Mouse (Mus musculus): ENCODE data around the gene Angptl3.
A peak's percentile ranks its signal among the peaks of the same experiment; 100 is the strongest.

The Angptl3 gene

DNA sequence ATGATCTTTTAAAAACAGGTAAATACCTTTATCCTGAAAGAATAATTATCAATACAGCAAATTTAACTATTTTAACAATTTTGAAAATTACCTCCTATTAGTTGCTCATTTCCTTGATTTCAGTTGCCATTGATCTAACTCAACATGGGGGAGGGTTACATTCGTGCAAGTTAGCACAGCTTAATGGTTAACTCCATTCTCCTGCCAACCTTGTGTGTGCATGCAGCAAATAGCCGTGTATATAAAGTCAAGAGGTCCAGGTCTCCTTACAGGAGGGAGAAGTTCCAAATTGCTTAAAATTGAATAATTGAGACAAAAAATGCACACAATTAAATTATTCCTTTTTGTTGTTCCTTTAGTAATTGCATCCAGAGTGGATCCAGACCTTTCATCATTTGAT is at the start of gene Angptl3:
Angptl3 (plus strand) TSS at position 269 of the 400 bp plus-strand sequence.
- DNase-seq, result no peak

DNA sequence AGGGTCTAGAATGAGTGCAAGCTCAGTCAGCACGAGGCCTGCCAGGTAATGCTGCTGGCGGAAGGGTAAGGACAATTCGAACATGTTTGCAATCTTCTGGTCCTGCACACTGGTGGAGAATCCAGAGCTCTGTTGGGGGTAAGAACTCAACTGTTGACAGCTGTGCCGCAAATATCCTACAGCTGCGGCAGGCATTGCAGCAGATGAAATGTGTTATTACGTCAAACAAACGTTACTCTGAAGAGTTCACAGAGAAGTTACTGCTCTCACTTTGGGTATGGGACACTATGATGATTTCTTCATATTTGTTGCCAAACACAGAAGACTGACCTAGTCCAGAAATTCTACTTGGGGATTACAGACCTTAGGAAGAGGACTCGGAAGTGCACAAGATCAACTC is 46.1 kb upstream of the Angptl3 start:
- DNase-seq, result no peak

DNA sequence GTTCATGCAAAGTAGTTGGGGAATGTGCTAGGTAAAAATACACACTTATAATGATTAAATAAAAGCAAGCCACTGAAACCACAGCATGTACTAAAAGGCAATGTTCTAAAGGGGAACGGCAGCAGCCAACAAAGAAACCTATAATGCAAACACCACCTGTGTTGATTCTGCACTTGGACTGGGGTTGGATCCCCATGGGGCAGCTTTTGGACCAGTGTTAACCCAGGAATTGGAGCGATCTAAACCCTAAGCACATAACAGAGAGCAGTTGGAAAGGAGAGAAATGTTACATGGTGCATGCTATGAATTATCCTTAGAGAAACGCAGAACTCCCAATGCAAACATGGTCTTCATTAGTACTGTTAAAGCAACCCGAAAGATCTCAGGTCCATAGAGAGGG is 37.3 kb upstream of the Angptl3 start:
- peak; percentile 15 for DNase-seq

DNA sequence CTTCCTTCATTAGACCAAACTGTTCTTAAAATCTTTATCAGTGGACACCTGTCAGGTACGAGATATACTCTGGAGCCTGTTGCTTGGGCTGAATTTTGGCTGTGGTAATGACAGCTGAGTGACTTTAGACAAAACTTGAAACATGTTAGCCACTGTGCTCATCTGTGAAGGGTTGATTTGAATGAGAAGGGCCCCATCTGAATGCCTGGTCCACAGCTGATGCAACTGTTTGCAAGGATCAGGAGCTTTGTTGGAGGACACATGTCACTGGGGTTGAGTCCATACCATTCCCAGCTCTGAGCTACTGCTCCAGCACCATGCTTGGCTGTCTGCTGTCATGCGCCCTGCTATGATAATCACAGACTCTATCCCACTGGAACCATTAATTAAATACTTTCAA is 25.2 kb upstream of the Angptl3 start:
- no peak for DNase-seq

DNA sequence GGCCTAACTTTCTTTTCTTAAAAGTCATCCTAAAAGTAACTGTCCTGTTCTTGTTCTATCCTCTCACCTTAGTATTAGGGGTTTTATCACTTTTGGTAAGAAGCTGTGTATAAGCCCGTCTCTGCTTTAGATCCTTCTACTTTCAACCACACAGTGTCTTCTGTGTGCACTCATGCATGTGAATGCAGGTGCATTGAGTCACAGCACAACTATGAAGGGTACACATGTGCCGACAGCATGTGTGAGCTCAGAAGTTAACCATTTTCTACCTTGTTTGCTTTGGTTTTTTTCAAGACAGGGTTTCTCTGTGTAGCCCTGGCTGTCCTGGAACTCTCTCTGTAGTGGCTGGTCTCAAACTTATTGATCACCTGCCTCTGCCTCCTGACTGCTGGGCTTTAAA is 24.4 kb upstream of the Angptl3 start:
- DNase-seq, result no peak

DNA sequence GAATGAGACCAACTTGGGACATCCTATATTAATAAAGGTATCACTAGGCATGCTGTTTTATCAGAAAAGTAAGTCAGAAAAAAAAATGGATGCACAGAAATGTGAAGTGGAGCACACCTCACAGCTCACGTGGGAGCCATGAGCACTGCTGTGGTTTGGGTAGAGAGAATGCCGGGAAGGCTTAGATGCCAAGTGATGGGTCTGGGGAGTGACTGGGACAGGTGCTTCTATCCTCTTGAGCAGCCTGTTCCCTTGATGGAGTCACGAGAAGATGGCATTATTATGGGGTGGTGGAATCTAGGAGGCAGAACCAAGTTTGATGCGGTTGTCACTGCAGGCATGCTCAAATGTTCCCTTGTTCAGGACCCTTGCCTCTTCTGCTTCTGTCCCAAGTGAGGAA is 19.7 kb upstream of the Angptl3 start:
- no peak for DNase-seq

DNA sequence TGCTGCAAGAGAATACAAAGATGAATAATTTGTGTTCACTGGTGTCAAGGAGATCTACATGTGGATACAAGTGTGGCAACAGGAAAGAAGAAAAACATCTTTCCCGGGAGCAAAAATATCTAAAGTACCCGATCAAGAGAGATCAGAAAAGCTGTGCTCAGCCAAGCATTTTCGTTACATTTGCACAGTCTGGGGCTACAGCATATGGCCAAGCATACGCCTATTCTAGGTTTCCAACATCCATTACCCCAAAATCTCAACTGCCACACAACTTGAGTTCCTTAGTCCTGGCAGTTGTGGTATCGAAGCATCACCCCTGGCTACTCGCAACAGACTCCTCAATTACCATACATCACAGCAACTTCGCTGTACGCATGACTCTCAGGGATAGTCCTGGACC is 8.5 kb upstream of the Angptl3 start:
- DNase-seq, result no peak

DNA sequence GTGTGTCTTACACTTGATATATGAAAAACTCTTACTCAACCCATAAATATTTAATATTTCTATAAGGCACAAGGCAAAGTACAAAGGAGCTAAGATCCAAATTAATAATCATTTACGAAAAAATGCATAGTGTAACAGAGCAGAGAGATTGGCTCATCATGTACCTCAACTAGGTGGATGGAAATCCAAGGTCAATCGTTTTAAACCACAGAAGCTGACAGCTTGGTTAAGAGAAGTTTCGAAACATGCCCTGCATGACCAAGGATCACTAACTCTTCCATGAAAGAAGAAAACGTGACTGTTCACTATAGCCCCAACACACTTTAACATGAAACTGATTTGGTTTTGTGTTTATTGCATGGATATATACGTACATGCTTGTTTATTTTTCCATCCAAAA is 2.4 kb upstream of the Angptl3 start:
- no peak for DNase-seq

DNA sequence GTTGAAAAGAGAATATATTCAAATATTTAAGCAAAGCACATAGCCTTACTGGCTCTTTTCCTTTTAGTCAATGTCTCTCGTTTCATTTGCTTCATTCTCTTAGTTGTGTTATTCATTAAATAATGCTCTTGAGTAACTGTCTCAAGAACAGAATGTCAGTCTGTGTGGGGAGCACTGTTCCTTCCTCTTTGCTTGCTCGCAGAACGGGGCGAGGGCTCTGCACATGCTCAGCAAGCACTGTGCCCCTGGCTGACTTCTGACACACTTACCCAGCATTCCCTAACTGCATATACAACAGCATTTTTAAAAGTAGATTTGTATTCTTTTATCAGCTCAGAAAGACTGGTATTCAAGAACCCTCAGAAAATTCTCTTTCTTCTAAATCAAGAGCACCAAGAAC is 2.2 kb downstream of the Angptl3 start:
- peak; percentile 59 for DNase-seq

DNA sequence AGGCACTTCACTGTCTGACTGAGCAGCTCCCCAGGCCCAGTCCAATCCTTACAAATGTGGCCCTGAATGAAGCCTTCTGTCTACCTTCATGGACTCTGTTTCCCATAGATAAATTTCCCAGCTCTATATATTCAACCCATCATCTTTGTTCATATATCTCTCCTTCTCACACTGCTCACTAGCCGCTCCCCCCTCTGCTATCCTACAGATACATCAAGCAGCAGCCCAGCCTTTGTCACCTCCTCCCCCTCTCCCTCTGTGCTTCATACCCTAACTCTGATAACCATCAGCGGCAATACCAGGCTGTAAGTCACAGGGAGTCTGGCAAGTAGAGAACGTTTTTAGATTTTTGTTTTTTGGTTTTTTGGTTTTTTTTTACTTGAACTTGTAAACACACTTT is 14.1 kb downstream of the Angptl3 start:
- DNase-seq, result no peak

DNA sequence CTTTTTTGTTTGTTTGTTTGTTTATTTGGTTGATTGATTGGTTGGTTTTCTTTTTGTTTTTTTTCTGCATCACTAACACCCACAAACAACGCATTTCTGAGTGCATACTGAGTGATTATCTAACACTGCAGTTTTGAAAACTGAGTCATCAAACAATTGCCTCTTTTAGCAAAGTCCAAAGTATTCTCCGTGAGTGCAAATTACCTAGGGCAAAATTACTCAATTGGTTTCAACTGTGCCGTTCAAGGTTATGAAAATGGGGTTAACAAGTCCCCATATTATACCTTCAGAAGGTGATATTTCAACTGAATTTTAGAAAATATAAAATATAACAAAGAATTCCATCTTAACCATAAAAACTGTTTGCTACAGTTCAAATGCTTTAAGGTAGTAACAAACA is 15.7 kb downstream of the Angptl3 start:
- DNase-seq, result no peak

DNA sequence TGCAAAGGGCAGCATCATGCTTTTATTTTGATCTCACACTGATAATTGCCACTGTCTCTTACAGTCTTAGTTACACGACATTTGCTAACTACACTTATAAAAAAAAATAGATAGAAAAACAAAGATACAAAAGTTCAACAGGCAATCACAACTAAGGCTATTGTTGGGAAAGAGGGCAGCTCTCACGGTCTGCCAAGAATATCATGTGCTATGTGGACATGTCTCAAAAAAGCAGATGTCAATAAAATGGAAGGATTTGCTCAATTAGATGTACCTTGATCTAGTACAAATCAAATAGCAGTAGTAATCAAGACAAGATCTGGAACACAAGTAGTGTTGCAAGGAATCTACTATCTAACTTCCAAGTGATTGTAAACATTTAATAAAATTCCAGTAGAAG is 17.8 kb downstream of the Angptl3 start:
- no peak for DNase-seq

DNA sequence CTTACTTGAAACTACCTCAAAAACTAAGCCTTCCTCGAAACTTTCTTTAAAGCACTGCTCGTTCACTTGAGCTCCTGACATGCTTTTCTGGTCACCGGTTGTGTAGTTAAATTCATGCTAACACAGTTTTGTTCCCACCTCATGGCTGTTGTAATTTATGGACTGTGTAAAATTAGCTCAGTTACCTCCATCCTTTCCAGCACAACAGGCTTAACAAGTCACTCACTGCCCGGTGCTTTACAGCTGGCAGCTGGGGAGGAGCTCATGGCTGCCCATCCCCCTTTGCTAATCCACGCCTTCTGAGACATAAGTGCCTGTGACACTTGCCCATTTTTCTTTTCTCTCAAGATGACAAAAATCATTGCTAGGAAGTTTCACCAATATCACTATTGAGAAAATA is 33.8 kb downstream of the Angptl3 start:
- peak; percentile 31 for DNase-seq

DNA sequence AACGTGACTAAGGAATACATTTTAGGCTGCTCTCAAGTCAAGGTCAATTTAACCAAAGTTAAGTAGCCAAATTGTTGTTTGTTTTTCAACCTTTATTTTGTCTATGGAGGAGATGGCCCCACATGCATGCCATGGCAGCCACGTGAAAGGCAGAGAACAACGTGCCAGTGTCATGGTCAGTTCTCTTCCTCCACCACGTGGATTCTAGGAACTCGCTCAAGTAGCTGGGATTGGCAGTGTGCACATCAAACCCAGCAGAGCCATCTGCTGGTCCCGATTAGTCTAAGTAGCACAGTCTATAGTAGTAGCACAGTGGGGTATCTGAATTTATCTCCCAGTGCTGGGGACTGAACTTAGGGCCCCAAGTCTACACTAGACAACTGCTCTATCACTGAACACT is 38.1 kb downstream of the Angptl3 start:
- DNase-seq, result no peak

DNA sequence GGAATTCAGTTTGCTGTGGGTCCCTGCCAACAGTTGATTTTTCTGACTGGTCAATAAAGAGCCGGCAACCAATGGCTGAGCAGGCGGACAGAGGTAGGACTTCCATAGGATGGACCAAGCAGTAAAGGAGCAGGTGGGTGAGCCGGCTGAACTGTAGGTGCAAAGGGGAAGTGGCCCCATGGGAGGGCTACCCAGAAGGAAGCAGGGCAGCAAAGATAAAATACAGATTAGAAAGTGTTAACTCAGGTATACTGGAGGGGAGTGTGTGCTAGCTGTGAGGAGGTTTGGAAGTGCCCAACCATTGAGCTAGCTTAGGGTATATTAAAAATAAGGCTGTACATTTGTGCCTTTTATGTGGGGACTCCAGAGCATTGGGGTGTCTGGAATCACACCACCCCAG is 47.3 kb downstream of the Angptl3 start:
- DNase-seq, result no peak

DNA sequence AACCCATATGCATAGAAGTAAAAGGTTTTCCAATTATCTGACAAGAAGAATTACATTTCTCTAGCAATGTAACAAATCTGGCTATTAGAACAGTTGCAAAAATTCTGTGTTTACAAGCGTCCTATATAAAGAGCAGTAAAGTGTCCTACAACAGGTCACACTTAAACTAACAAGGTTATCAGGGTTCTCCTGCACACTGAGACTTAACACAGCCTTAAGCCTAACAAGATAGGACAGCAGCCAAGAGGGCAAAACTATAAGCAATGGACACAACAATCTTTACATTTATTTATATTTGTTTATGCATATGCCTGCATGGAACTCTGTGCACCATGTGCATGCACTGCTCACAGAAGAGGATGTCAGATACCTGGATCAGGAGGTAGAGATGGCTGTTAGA is 50.4 kb downstream of the Angptl3 start:
- DNase-seq, result no peak

DNA sequence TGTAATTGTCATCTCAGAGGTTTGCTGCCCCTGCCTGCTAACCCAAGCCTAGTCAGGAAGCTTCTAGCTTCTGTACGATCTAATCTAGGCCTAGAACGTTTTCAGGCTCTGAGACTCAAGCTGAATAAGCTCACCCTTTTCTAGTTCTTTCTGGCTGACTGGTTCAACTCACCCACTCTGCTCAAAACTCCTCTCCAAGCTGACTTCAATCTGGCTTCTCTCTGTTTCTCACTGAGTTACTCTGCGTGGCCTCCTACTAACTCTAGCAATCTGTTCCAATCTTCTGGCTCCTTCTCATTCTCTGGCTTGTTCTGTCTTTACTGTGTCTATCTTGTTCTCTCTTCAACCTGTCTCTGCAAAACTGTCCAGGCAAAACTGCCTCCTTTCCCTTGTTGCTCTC is 53.1 kb downstream of the Angptl3 start:
- no peak for DNase-seq

DNA sequence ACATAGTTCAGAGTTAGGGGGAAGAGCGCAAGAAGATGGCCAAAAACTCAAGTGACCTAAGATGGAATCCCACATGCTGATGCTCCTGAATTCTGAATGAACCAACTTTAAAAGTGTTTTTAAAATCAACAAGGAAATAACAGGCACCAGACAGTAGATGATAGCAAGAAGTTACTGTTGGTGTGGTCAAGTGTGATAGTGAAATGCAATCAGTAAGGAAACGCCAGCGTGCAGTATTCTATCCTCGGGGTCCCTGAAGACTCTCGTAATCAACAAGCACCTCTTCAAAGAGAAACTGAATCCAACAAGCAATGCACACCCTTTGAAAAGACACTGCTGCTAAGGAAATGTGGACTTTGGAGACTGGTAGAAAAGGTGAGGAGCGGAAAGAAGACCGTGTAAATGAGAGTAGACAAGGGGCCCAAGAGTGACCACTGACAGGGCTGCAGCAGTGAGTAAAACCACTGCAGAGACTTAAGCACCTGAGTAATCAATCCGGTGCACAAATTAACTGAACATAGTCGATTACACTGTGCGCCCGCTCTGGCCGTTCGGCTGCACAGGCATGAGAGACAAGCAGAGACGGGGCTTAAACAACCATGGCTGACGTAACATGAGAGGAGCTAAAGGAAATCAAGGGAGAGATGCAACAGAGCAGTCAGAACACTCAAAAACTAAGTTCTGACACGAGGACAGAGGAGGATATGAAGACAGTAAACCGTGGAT is 57.2 kb downstream of the Angptl3 start:
- DNase-seq, result no peak

DNA sequence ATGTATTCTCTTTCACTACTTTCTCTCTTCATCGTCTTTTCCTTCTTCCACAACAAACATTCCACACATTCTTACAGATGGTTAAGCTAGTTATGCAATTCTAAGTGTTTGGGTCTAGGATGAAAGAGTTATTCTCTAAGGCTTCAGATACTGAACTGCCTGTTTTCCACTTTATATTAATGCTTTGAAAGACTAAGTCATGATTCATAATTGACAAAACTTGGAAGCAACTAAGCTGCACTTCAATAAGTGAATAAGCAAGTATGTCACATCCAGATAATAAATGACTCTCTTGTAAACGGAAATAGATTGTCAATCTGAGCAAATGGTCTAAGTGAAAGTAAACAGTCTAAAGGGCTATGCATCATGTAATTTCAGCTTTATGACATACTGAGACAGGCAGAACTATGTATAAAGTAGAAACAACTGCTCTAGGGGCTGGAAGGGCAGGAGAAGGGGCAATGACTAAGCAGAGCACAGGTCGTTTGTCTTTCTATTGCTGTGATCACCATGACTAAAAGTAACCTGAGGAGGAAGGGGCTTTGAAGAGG is 60.5 kb downstream of the Angptl3 start:
- no peak for DNase-seq

DNA sequence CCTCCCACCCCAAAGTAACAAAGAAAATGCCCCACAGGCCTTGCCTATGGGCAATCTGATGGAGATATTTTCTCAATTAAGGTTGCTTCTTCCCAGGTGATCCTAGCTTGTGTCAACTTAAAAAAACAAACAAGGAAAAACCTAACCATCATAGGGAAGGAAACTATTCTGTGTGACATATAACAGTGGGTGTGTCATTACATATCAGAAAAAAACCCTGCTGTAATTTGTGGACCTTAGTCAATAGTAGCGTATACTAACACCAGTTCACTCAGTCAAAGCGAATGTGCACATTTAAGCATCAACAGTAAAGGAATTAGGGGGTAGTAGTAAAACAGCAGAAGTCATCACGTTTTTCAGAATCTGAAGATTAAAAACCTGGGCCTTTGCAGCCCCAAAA is 61.0 kb downstream of the Angptl3 start:
- DNase-seq, result no peak

All from lung, postnatal 36 days (tissue).